Mouse (Mus musculus): ENCODE results near the gene 1700088E04Rik. TPM values are rescaled to one million over a fixed set of nuclear protein-coding genes. Genes with fewer than 3 reads are reported as not detected.

1700088E04Rik gene
- polyA plus RNA-seq, 1 experiment from 2014 or later: 4.2 TPM

GRCm38 (mm10) chr15:79135783-79136575, 5.1 kb downstream of the 1700088E04Rik start:
- H3K4me3 ChIP-seq (ENCODE audit: low read length): no peak overlapping the region
- ATAC-seq: no peak
- no peak overlapping the region for H3K9ac ChIP-seq (ENCODE audit: low read depth, low read length)
- no peaks in the 10 kb centered on the region for H3K9me3 ChIP-seq (ENCODE audit: control insufficient read depth, low read length)
- 66% methylated on average over 11 of the region's 11 CpGs for WGBS
- 0 out of 2 replicates have a peak, but pooled peaks cover 4% of the 10 kb centered on the region for H3K4me1 ChIP-seq (ENCODE audit: control insufficient read depth, insufficient read depth, low read length)
- H3K36me3 ChIP-seq (ENCODE audit: control insufficient read depth, insufficient read depth, low read length): peaks cover 4% of the 10 kb centered on the region; the same call in 1 of the 2 replicates
- H3K27ac ChIP-seq (ENCODE audit: low read length): no peak overlapping the region
- no peak overlapping the region for H3K4me2 ChIP-seq (ENCODE audit: low read depth, low read length)
- H3K27me3 ChIP-seq (replicated peaks; ENCODE audit: control insufficient read depth, insufficient read depth, low read length): no peaks in the 10 kb centered on the region

- Histone ChIP-seq H3K27me3 (replicated peaks; ENCODE audit: control insufficient read depth, insufficient read depth, low read length) (no peaks in the 10 kb centered on the region), H3K4me1 (ENCODE audit: control insufficient read depth, insufficient read depth, low read length) (no peaks in the 10 kb centered on the region), H3K9ac (ENCODE audit: low read depth, low read length) (no peak overlapping the region), H3K4me2 (ENCODE audit: low read depth, low read length) (no peak overlapping the region), H3K4me3 (ENCODE audit: low read length) (no peak overlapping the region), H3K9me3 (ENCODE audit: control insufficient read depth, low read length) (no peaks in the 10 kb centered on the region), H3K36me3 (ENCODE audit: control insufficient read depth, insufficient read depth, low read length) (peaks cover 4% of the 10 kb centered on the region; the same call in 1 of the 2 replicates), H3K27ac (ENCODE audit: low read length) (no peak overlapping the region)
- WGBS: 77% methylated on average over 9 of the region's 9 CpGs
- no peak for ATAC-seq
These were observed 5.7 kb downstream of the 1700088E04Rik start for GRCm38 (mm10) chr15:79135332-79135731.

- H3K27me3 ChIP-seq (replicated peaks; ENCODE audit: control insufficient read depth, insufficient read depth, low read length): no peaks in the 10 kb centered on the region
- no peak overlapping the region for H3K9ac ChIP-seq (ENCODE audit: low read depth, low read length)
- 84% methylated on average over 9 of the region's 9 CpGs for WGBS
- H3K27ac ChIP-seq (ENCODE audit: low read length): no peak overlapping the region
- H3K4me1 ChIP-seq (ENCODE audit: control insufficient read depth, insufficient read depth, low read length): no peaks in the 10 kb centered on the region
- H3K36me3 ChIP-seq (ENCODE audit: control insufficient read depth, insufficient read depth, low read length): peaks cover 9% of the 10 kb centered on the region; the same call in 1 of the 2 replicates
- H3K4me3 ChIP-seq (ENCODE audit: low read length): no peak overlapping the region
- H3K4me2 ChIP-seq (ENCODE audit: low read depth, low read length): no peak overlapping the region
- no peak for ATAC-seq
- no peaks in the 10 kb centered on the region for H3K9me3 ChIP-seq (ENCODE audit: control insufficient read depth, low read length)
These were observed 6.4 kb downstream of the 1700088E04Rik start for GRCm38 (mm10) chr15:79134496-79135270.

- Histone ChIP-seq H3K9me3 (ENCODE audit: control insufficient read depth, low read length) (no peaks in the 10 kb centered on the region), H3K27ac (ENCODE audit: low read length) (no peak overlapping the region), H3K27me3 (replicated peaks; ENCODE audit: control insufficient read depth, insufficient read depth, low read length) (no peaks in the 10 kb centered on the region), H3K4me2 (ENCODE audit: low read depth, low read length) (no peak overlapping the region), H3K4me3 (ENCODE audit: low read length) (no peak overlapping the region), H3K4me1 (ENCODE audit: control insufficient read depth, insufficient read depth, low read length) (no peaks in the 10 kb centered on the region), H3K36me3 (ENCODE audit: control insufficient read depth, insufficient read depth, low read length) (peaks cover 12% of the 10 kb centered on the region), H3K9ac (ENCODE audit: low read depth, low read length) (no peak overlapping the region)
- no peak for ATAC-seq
- WGBS: 79% methylated on average over 6 of the region's 6 CpGs
These were observed 7.8 kb downstream of the 1700088E04Rik start for GRCm38 (mm10) chr15:79133191-79133661.

- 64% methylated on average over 7 of the region's 7 CpGs for WGBS
- Histone ChIP-seq H3K4me1 (ENCODE audit: control insufficient read depth, insufficient read depth, low read length) (no peaks in the 10 kb centered on the region), H3K27me3 (replicated peaks; ENCODE audit: control insufficient read depth, insufficient read depth, low read length) (no peaks in the 10 kb centered on the region), H3K36me3 (ENCODE audit: control insufficient read depth, insufficient read depth, low read length) (peaks cover 28% of the 10 kb centered on the region), H3K4me2 (ENCODE audit: low read depth, low read length) (no peak overlapping the region), H3K4me3 (ENCODE audit: low read length) (no peak overlapping the region), H3K9ac (ENCODE audit: low read depth, low read length) (no peak overlapping the region), H3K27ac (ENCODE audit: low read length) (no peak overlapping the region), H3K9me3 (ENCODE audit: control insufficient read depth, low read length) (no peaks in the 10 kb centered on the region)
- ATAC-seq: no peak
These were observed 9.6 kb downstream of the 1700088E04Rik start for GRCm38 (mm10) chr15:79131442-79131841.

- Histone ChIP-seq H3K9me3 (ENCODE audit: control insufficient read depth, low read length) (no peaks in the 10 kb centered on the region), H3K4me1 (ENCODE audit: control insufficient read depth, insufficient read depth, low read length) (no peaks in the 10 kb centered on the region), H3K27me3 (replicated peaks; ENCODE audit: control insufficient read depth, insufficient read depth, low read length) (no peaks in the 10 kb centered on the region), H3K27ac (ENCODE audit: low read length) (no peak overlapping the region), H3K4me3 (ENCODE audit: low read length) (no peak overlapping the region), H3K36me3 (ENCODE audit: control insufficient read depth, insufficient read depth, low read length) (peaks cover 28% of the 10 kb centered on the region), H3K9ac (ENCODE audit: low read depth, low read length) (no peak overlapping the region), H3K4me2 (ENCODE audit: low read depth, low read length) (no peak overlapping the region)
- WGBS: 81% methylated on average over 10 of the region's 10 CpGs
- ATAC-seq: no peak
These were observed 10.3 kb downstream of the 1700088E04Rik start for GRCm38 (mm10) chr15:79130782-79131181.

GRCm38 (mm10) chr15:79129311-79129710, 11.7 kb downstream of the 1700088E04Rik start:
- peaks cover 30% of the 10 kb centered on the region for H3K36me3 ChIP-seq (ENCODE audit: control insufficient read depth, insufficient read depth, low read length)
- WGBS: 75% methylated on average over 7 of the region's 7 CpGs
- no peaks in the 10 kb centered on the region for H3K4me1 ChIP-seq (ENCODE audit: control insufficient read depth, insufficient read depth, low read length)
- H3K9ac ChIP-seq (ENCODE audit: low read depth, low read length): no peak overlapping the region
- no peaks in the 10 kb centered on the region for H3K27me3 ChIP-seq (replicated peaks; ENCODE audit: control insufficient read depth, insufficient read depth, low read length)
- H3K4me2 ChIP-seq (ENCODE audit: low read depth, low read length): no peak overlapping the region
- H3K4me3 ChIP-seq (ENCODE audit: low read length): no peak overlapping the region
- no peaks in the 10 kb centered on the region for H3K9me3 ChIP-seq (ENCODE audit: control insufficient read depth, low read length)
- H3K27ac ChIP-seq (ENCODE audit: low read length): no peak overlapping the region
- ATAC-seq: no peak

- Histone ChIP-seq H3K36me3 (ENCODE audit: control insufficient read depth, insufficient read depth, low read length) (peaks cover 30% of the 10 kb centered on the region), H3K9me3 (ENCODE audit: control insufficient read depth, low read length) (no peaks in the 10 kb centered on the region), H3K4me1 (ENCODE audit: control insufficient read depth, insufficient read depth, low read length) (no peaks in the 10 kb centered on the region), H3K4me2 (ENCODE audit: low read depth, low read length) (no peak overlapping the region), H3K4me3 (ENCODE audit: low read length) (no peak overlapping the region), H3K9ac (ENCODE audit: low read depth, low read length) (no peak overlapping the region), H3K27ac (ENCODE audit: low read length) (no peak overlapping the region), H3K27me3 (replicated peaks; ENCODE audit: control insufficient read depth, insufficient read depth, low read length) (no peaks in the 10 kb centered on the region)
- no peak for ATAC-seq
- WGBS: 95% methylated on average over 5 of the region's 5 CpGs
These were observed 12.8 kb downstream of the 1700088E04Rik start for GRCm38 (mm10) chr15:79128208-79128607.

- Histone ChIP-seq H3K9me3 (ENCODE audit: control insufficient read depth, low read length) (no peaks in the 10 kb centered on the region), H3K27ac (ENCODE audit: low read length) (no peak overlapping the region), H3K4me3 (ENCODE audit: low read length) (no peak overlapping the region), H3K27me3 (replicated peaks; ENCODE audit: control insufficient read depth, insufficient read depth, low read length) (no peaks in the 10 kb centered on the region), H3K9ac (ENCODE audit: low read depth, low read length) (no peak overlapping the region), H3K36me3 (ENCODE audit: control insufficient read depth, insufficient read depth, low read length) (peaks cover 29% of the 10 kb centered on the region), H3K4me2 (ENCODE audit: low read depth, low read length) (no peak overlapping the region), H3K4me1 (ENCODE audit: control insufficient read depth, insufficient read depth, low read length) (no peaks in the 10 kb centered on the region)
- ATAC-seq: no peak
- WGBS: 91% methylated on average over 12 of the region's 12 CpGs
These were observed 14.0 kb downstream of the 1700088E04Rik start for GRCm38 (mm10) chr15:79127101-79127500.

Measured in intestine, embryonic 16.5 days (tissue).